Mouse (Mus musculus): ENCODE data around the gene Vsig1. TPM values are rescaled to one million over a fixed set of nuclear protein-coding genes. Genes with fewer than 3 reads are reported as not detected.
A peak's percentile ranks its signal among the peaks of the same experiment; 100 is the strongest.

The Vsig1 gene
- polyA plus RNA-seq, 1 experiment from 2014 or later = not detected

DNA sequence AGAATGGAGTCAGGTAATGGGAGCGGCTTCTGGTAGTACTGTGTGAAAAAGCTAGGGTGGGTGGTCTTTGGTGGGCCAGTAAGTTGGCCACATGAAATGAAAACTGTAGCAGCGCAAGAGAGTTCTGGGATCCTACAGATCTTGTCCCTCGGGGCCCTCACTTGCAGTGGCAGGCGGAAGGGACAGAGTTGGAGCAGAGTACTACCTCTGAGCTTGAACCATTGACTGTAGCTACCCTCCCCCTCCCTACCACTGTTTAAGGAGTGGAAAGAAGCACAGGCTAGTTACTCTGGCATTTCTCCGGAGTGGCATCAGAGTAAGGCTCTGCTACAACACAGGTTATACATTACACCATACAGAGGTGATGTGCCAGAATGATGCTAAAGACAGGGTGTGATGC, 49.6 kb downstream of the Vsig1 start:
- H3K27me3 ChIP-seq = peaks cover 25% of the 10 kb centered on the region
- no peaks in the 10 kb centered on the region for H3K36me3 ChIP-seq
- peak overlapping the region; percentile 55 for H3K4me2 ChIP-seq
- WGBS = 22% methylated on average over 5 of the region's 5 CpGs
- no peaks in the 10 kb centered on the region for H3K4me1 ChIP-seq (replicated peaks)
- ATAC-seq (ENCODE audit: insufficient number of reproducible peaks, insufficient read depth, low FRiP score, low TSS enrichment, low read depth) = peak; percentile 69
- peak overlapping the region; percentile 47 for H3K4me3 ChIP-seq (replicated peaks)
- no peaks in the 10 kb centered on the region for H3K9me3 ChIP-seq
- no peak overlapping the region for H3K27ac ChIP-seq
- H3K9ac ChIP-seq (replicated peaks) = no peak overlapping the region

DNA sequence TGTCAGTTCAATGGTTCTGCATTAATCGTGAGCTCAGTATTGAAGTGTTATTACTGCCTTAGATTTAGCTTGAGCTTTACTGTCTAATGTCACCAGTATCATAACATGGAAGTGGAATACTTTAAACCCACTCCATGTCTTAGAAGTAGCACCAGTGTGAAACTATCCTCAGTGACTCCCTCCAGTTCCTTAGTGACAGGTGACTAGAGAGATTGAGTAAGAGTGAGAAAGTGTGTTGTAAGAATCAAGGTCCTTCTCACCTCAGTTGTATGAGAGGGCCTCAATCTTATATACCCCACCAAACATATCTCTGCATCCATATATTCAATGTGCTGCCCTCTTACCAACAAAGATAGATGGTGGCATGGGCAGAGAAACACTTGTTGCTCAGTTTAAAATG, 71.5 kb downstream of the Vsig1 start:
- no peak overlapping the region for H3K4me3 ChIP-seq (replicated peaks)
- no peak for ATAC-seq (ENCODE audit: insufficient number of reproducible peaks, insufficient read depth, low FRiP score, low TSS enrichment, low read depth)
- H3K9ac ChIP-seq (replicated peaks) = no peak overlapping the region
- no peaks in the 10 kb centered on the region for H3K36me3 ChIP-seq
- WGBS = 87% methylated on average over 1 of the region's 1 CpGs
- no peaks in the 10 kb centered on the region for H3K9me3 ChIP-seq
- peaks cover 20% of the 10 kb centered on the region for H3K4me1 ChIP-seq (replicated peaks)
- peaks cover 37% of the 10 kb centered on the region for H3K27me3 ChIP-seq
- no peak overlapping the region for H3K4me2 ChIP-seq
- no peak overlapping the region for H3K27ac ChIP-seq

DNA sequence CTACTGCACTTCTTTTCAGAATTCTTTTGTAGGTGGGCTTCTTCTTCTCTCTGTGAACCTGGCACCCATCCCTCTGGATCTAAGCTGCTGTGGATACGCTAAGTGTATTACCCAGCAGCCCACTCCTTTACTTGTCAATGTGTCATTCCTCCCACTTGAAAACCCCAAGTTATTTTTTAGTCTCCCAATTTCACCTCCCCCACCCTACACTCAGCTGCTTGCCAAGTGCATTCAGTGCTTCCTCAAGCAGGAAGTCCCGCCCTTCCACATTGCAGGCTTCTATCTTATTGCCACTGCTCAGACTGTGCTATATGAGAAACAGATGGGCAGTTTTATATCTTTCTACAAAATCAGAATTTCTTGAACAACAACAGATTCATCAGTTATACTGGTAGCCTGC, 72.1 kb downstream of the Vsig1 start:
- Histone ChIP-seq H3K4me1 (replicated peaks) (peaks cover 22% of the 10 kb centered on the region), H3K27me3 (peaks cover 41% of the 10 kb centered on the region), H3K36me3 (no peaks in the 10 kb centered on the region), H3K4me3 (replicated peaks) (no peak overlapping the region), H3K9ac (replicated peaks) (no peak overlapping the region), H3K9me3 (no peaks in the 10 kb centered on the region), H3K27ac (no peak overlapping the region; the same call in 1 of the 2 replicates), H3K4me2 (no peak overlapping the region)
- ATAC-seq (ENCODE audit: insufficient number of reproducible peaks, insufficient read depth, low FRiP score, low TSS enrichment, low read depth) = peak; percentile 67; the same call in 1 of the 2 replicates
- 66% methylated on average over 2 of the region's 2 CpGs for WGBS

DNA sequence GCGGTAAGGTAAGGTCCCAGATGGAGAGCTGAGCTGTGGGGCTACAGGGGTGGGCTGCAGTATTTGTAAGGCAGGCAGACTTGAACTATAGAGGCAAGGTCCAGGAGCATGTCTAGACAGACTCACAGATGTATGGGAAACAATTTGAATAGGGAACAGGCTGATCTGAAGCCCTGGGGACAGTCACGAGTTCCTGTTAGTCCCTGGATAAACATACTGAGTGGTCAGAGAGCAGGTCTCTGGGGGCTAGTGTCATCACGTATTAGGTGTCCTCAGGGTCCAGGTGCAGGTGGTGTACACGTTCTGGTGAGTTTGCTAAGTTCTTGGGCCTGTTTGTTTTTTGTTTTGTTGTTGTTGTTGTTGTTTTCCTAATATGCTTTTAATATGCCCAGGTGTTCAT, 72.8 kb downstream of the Vsig1 start:
- Histone ChIP-seq H3K4me3 (replicated peaks) (no peak overlapping the region), H3K4me2 (no peak overlapping the region), H3K27me3 (peaks cover 47% of the 10 kb centered on the region), H3K9ac (replicated peaks) (no peak overlapping the region), H3K4me1 (replicated peaks) (peaks cover 24% of the 10 kb centered on the region), H3K36me3 (no peaks in the 10 kb centered on the region), H3K9me3 (no peaks in the 10 kb centered on the region), H3K27ac (peak overlapping the region; percentile 59; the same call in 1 of the 2 replicates)
- ATAC-seq (ENCODE audit: insufficient number of reproducible peaks, insufficient read depth, low FRiP score, low TSS enrichment, low read depth) = peak; percentile 60; the same call in 1 of the 2 replicates
- 65% methylated on average over 4 of the region's 4 CpGs for WGBS

DNA sequence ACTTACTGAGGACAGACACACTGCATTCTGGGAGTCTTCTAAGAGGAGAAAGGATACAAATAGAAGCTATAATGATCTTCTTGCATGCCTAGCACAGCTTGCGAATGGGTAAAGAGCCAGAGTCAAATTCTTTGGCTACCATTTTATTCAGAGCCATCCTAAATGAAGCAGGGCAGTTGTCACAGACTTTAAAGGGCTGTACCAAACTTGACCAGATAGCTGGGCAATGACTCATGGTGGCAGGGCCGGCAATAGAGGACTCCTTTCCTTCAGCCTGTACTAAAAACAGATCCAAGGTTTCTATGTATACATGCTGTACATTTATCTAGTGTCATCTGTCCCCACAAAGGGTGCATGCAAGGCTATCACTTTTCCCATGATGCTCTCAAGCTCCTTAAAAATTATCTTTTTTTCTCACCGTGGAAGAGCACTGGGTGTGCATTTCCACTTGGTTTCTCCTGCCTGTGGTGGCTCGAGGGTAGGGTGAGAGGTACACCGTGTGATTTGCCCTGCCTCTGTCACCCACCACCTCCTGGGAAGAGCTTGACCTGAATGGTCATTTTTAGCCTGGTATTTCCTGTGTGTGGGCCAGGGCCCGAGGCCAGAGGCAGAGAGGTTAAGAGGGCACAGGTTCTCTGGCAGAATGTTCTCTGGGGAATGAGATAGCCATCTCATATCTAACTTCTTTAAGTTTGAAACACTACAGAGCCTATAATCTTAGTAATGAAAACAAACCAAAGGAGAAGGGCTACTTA, 76.0 kb downstream of the Vsig1 start:
- peaks cover 24% of the 10 kb centered on the region for H3K4me1 ChIP-seq (replicated peaks)
- WGBS = 54% methylated on average over 6 of the region's 6 CpGs
- no peak for ATAC-seq (ENCODE audit: insufficient number of reproducible peaks, insufficient read depth, low FRiP score, low TSS enrichment, low read depth)
- H3K4me2 ChIP-seq = no peak overlapping the region
- H3K4me3 ChIP-seq (replicated peaks) = no peak overlapping the region
- H3K9ac ChIP-seq (replicated peaks) = no peak overlapping the region
- no peaks in the 10 kb centered on the region for H3K9me3 ChIP-seq
- no peak overlapping the region for H3K27ac ChIP-seq
- peaks cover 55% of the 10 kb centered on the region for H3K27me3 ChIP-seq
- H3K36me3 ChIP-seq = no peaks in the 10 kb centered on the region

DNA sequence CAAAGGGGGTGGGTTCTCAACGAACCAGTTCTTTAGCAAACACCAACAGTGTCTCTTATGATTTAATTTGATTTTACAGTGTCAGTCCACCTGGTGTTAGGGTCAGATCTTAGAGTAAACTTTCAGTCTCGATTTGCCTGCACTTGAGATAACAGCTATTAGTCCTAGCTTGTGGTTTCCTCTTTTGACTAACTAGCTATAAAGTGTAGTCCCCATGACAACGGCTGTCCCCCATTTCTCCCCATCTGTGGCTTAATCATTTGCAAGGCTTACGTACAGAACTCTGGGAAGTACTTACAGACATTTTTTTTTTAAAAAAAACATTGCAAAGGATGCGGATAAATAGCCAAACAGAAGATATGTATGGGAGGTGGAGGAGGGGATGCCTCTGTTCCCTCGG, 77.4 kb downstream of the Vsig1 start:
- Histone ChIP-seq H3K9ac (replicated peaks) (no peak overlapping the region), H3K27ac (no peak overlapping the region), H3K4me3 (replicated peaks) (no peak overlapping the region), H3K4me2 (no peak overlapping the region), H3K27me3 (peaks cover 48% of the 10 kb centered on the region), H3K9me3 (no peaks in the 10 kb centered on the region), H3K4me1 (replicated peaks) (peaks cover 16% of the 10 kb centered on the region), H3K36me3 (no peaks in the 10 kb centered on the region)
- no peak for ATAC-seq (ENCODE audit: insufficient number of reproducible peaks, insufficient read depth, low FRiP score, low TSS enrichment, low read depth)
- WGBS = 62% methylated on average over 6 of the region's 6 CpGs

DNA sequence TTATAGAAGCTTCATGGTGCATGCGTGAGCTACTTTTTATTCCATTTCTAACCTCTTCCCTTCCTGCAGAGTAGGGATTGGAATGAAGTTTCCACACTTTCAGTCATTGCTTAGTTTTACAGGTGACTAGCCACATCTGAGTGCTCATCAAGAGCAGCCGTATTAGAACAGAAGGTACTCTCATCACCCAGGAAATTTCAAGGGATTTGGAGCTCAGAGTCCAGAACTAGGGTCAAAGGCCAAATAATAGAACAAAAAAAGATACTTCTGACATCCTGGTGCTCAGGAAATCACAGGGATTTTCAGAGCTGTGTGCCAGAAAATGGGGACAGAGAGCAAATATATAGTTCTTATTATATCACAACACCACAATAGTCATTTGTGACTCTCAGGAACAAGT, 77.8 kb downstream of the Vsig1 start:
- ATAC-seq (ENCODE audit: insufficient number of reproducible peaks, insufficient read depth, low FRiP score, low TSS enrichment, low read depth) = no peak
- H3K9me3 ChIP-seq = no peaks in the 10 kb centered on the region
- H3K4me2 ChIP-seq = no peak overlapping the region
- H3K9ac ChIP-seq (replicated peaks) = no peak overlapping the region
- peaks cover 12% of the 10 kb centered on the region; the same call in 1 of the 2 replicates for H3K4me1 ChIP-seq (replicated peaks)
- no peak overlapping the region for H3K4me3 ChIP-seq (replicated peaks)
- H3K36me3 ChIP-seq = no peaks in the 10 kb centered on the region
- WGBS = 82% methylated on average over 2 of the region's 2 CpGs
- H3K27ac ChIP-seq = no peak overlapping the region
- H3K27me3 ChIP-seq = peaks cover 45% of the 10 kb centered on the region

Other genes with a start within 250 kb of the Vsig1 start
- gene Mid2, start 243.0 kb upstream of the Vsig1 start, polyA plus RNA-seq (2016; fragmentation: Nextera tagmentation; extraction: Ambion mirVana) = 2.2 and 2.3 TPM in 2 replicates
- not detected in 2 replicates for gene Tex13b, start 94.2 kb upstream of the Vsig1 start, polyA plus RNA-seq (2016; fragmentation: Nextera tagmentation; extraction: Ambion mirVana)
- 40.2 and 40.4 TPM in 2 replicates for gene Psmd10, start 49.1 kb downstream of the Vsig1 start, polyA plus RNA-seq (2016; fragmentation: Nextera tagmentation; extraction: Ambion mirVana)
- 15.2 and 15.6 TPM in 2 replicates for gene Atg4a, start 49.3 kb downstream of the Vsig1 start, polyA plus RNA-seq (2016; fragmentation: Nextera tagmentation; extraction: Ambion mirVana)